Mouse (Mus musculus) lung, postnatal 0 days (tissue): ENCODE measurements around the gene Rptor. TPM values are rescaled to one million over a fixed set of nuclear protein-coding genes. Genes with fewer than 3 reads are reported as not detected.

ENCODE experiments used
- ATAC-seq: fragments of 200-750 bp; cut with Nextera tagmentation; 2 replicates; pipeline ENCODE4 v1.8.0; 2017; ENCODE audit warnings: moderate library complexity
- DNase-seq: peaks from one replicate; pipeline ENCODE4 v3.0.0-alpha.2; 2016; ENCODE audit warnings: low spot score
- H3K27ac ChIP-seq: fragments of 300-500 bp; sonication (generic); 2 replicates; pipeline ENCODE4 v1.5.1; 2014; ENCODE audit warnings: antibody characterized with exemption, mild to moderate bottlenecking, low read length, mixed read lengths
- H3K27me3 ChIP-seq: fragments of 300-500 bp; sonication (generic); replicated peaks from 2 replicates; pipeline ENCODE4 v1.6.1; 2014; ENCODE audit warnings: low read length, mixed read lengths; ENCODE audit not compliant: insufficient read depth
- H3K36me3 ChIP-seq: fragments of 300-500 bp; sonication (generic); 2 replicates; pipeline ENCODE4 v1.6.1; 2014; ENCODE audit warnings: low read length, mixed read lengths; ENCODE audit not compliant: insufficient read depth
- H3K4me1 ChIP-seq: fragments of 300-500 bp; sonication (generic); 2 replicates; pipeline ENCODE4 v1.6.1; 2014; ENCODE audit warnings: antibody characterized with exemption, low read depth, low read length, mixed read lengths; ENCODE audit not compliant: insufficient read depth
- H3K4me2 ChIP-seq: fragments of 300-500 bp; sonication (generic); replicated peaks from 2 replicates; pipeline ENCODE4 v1.6.1; 2014; ENCODE audit warnings: low read depth, mild to moderate bottlenecking, low read length, moderate library complexity, mixed read lengths
- H3K4me3 ChIP-seq: fragments of 300-500 bp; sonication (generic); 2 replicates; pipeline ENCODE4 v1.5.1; 2014; ENCODE audit warnings: low read depth, low read length
- H3K9ac ChIP-seq: fragments of 300-500 bp; sonication (generic); replicated peaks from 2 replicates; pipeline ENCODE4 v1.6.1; 2014; ENCODE audit warnings: low read depth, mild to moderate bottlenecking
- H3K9me3 ChIP-seq: fragments of 300-500 bp; sonication (generic); 2 replicates; pipeline ENCODE4 v1.6.1; 2016; ENCODE audit warnings: low read length, mixed read lengths
- CTCF ChIP-seq: IDR thresholded peaks from 2 replicates; pipeline ENCODE4 v1.5.1; 2016; ENCODE audit warnings: antibody characterized with exemption, mild to moderate bottlenecking
- EP300 ChIP-seq: IDR thresholded peaks from 2 replicates; pipeline ENCODE4 v1.6.1; 2016; ENCODE audit warnings: antibody characterized with exemption, mild to moderate bottlenecking, control low read depth
- WGBS: fragments of 180-500 bp; shearing (Covaris S2); extraction: QIAGEN DNeasy Blood & Tissue Kit; methylation state at CpG from one replicate; pipeline ENCODE4 v1.1.7; 2014; 5-methylcytosine and 5-hydroxymethylcytosine counted together
- polyA plus RNA-seq: library from polyadenylated mRNA; unstranded; fragments of >200 nt; fragmentation: Nextera tagmentation; extraction: Ambion mirVana; gene quantifications from 2 replicates; pipeline ENCODE4 v1.2.1, GENCODE M21; 2015

Rptor gene
- polyA plus RNA-seq, 1 experiment from 2014 or later, result 5.3 TPM

- DNase-seq (no peak), ATAC-seq (no peak)
- H3K27ac ChIP-seq, result no peak overlapping the region
- TF ChIP-seq CTCF (no peak), EP300 (no peak)
- H3K27me3 ChIP-seq, result no peaks in the 10 kb centered on the region
- H3K4me1 ChIP-seq, result no peaks in the 10 kb centered on the region
- WGBS, result 64% methylated on average over 3 of the region's 3 CpGs
- H3K9me3 ChIP-seq, result no peaks in the 10 kb centered on the region
- no peak overlapping the region for H3K4me3 ChIP-seq
- no peak overlapping the region for H3K9ac ChIP-seq
- H3K36me3 ChIP-seq, result no peaks in the 10 kb centered on the region
- no peak overlapping the region for H3K4me2 ChIP-seq
These were observed 186.4 kb downstream of the Rptor start for GRCm38 (mm10) chr11:119788919-119789713.

- H3K27ac ChIP-seq, result no peak overlapping the region
These were observed 189.3 kb downstream of the Rptor start for GRCm38 (mm10) chr11:119791923-119792564.

GRCm38 (mm10) chr11:119793378-119793777 is 190.7 kb downstream of the Rptor start:
- 58% methylated on average over 6 of the region's 6 CpGs for WGBS
- H3K27me3 ChIP-seq, result no peaks in the 10 kb centered on the region
- ATAC-seq, result peak; percentile 48; the same call in 1 of the 2 replicates

More at GRCm38 (mm10) chr11:119791923-119792564, 189.3 kb downstream of the Rptor start:
- WGBS, result 64% methylated on average over 10 of the region's 10 CpGs
- Histone ChIP-seq H3K9me3 (no peaks in the 10 kb centered on the region), H3K36me3 (no peaks in the 10 kb centered on the region), H3K4me2 (no peak overlapping the region), H3K27me3 (no peaks in the 10 kb centered on the region), H3K9ac (no peak overlapping the region), H3K4me3 (no peak overlapping the region), H3K4me1 (no peaks in the 10 kb centered on the region)
- TF ChIP-seq CTCF (no peak), EP300 (no peak)
- ATAC-seq, result no peak
- DNase-seq, result no peak

GRCm38 (mm10) chr11:119794020-119794419 is 191.3 kb downstream of the Rptor start:
- 91% methylated on average over 1 of the region's 1 CpGs for WGBS
- Histone ChIP-seq H3K9ac (no peak overlapping the region), H3K27me3 (no peaks in the 10 kb centered on the region), H3K4me2 (no peak overlapping the region), H3K27ac (no peak overlapping the region), H3K4me1 (no peaks in the 10 kb centered on the region; the same call in 1 of the 2 replicates), H3K4me3 (no peak overlapping the region), H3K36me3 (no peaks in the 10 kb centered on the region), H3K9me3 (no peaks in the 10 kb centered on the region)
- ATAC-seq, result no peak
- DNase-seq, result no peak
- TF ChIP-seq EP300 (no peak), CTCF (no peak)

More at GRCm38 (mm10) chr11:119793378-119793777, 190.7 kb downstream of the Rptor start:
- no peaks in the 10 kb centered on the region for H3K36me3 ChIP-seq
- no peak overlapping the region for H3K4me2 ChIP-seq
- H3K9me3 ChIP-seq, result no peaks in the 10 kb centered on the region
- DNase-seq, result peak; percentile 33
- no peak overlapping the region for H3K9ac ChIP-seq
- no peaks in the 10 kb centered on the region; the same call in 1 of the 2 replicates for H3K4me1 ChIP-seq
- no peak for TF ChIP-seq EP300
- TF ChIP-seq CTCF, result no peak
- H3K4me3 ChIP-seq, result no peak overlapping the region
- H3K27ac ChIP-seq, result no peak overlapping the region

- Histone ChIP-seq H3K9ac (no peak overlapping the region), H3K27ac (no peak overlapping the region), H3K27me3 (no peaks in the 10 kb centered on the region), H3K4me3 (no peak overlapping the region), H3K4me1 (no peaks in the 10 kb centered on the region; the same call in 1 of the 2 replicates), H3K9me3 (no peaks in the 10 kb centered on the region), H3K36me3 (no peaks in the 10 kb centered on the region), H3K4me2 (no peak overlapping the region)
- DNase-seq (no peak), ATAC-seq (no peak)
- TF ChIP-seq CTCF, result no peak
- TF ChIP-seq EP300, result no peak
- WGBS, result 80% methylated on average over 6 of the region's 6 CpGs
These were observed 192.0 kb downstream of the Rptor start for GRCm38 (mm10) chr11:119794671-119795070.

- H3K4me1 ChIP-seq, result no peaks in the 10 kb centered on the region; the same call in 1 of the 2 replicates
- H3K9ac ChIP-seq, result no peak overlapping the region
- DNase-seq (no peak), ATAC-seq (no peak)
- no peaks in the 10 kb centered on the region for H3K36me3 ChIP-seq
- no peak overlapping the region for H3K4me2 ChIP-seq
- H3K27me3 ChIP-seq, result no peaks in the 10 kb centered on the region
- H3K4me3 ChIP-seq, result no peak overlapping the region
- 52% methylated on average over 7 of the region's 7 CpGs for WGBS
- H3K27ac ChIP-seq, result no peak overlapping the region
- no peaks in the 10 kb centered on the region for H3K9me3 ChIP-seq
- no peak for TF ChIP-seq EP300
These were observed 193.7 kb downstream of the Rptor start for GRCm38 (mm10) chr11:119796406-119796805.
